Mouse (Mus musculus) ES-E14 (cell line): Measurements from ENCODE around the gene Tubgcp6.

Experiments used
- CHD2 ChIP-seq: IDR thresholded peaks from 2 replicates; pipeline ENCODE4 v1.6.1; 2014; ENCODE audit warnings: mild to moderate bottlenecking, low read depth, low read length, inconsistent platforms
- HCFC1 ChIP-seq: IDR thresholded peaks from 2 replicates; pipeline ENCODE4 v1.6.1; 2012; ENCODE audit warnings: low read length, inconsistent platforms, borderline replicate concordance; ENCODE audit not compliant: insufficient read depth
- MAFK ChIP-seq: IDR thresholded peaks from 2 replicates; pipeline ENCODE4 v1.6.1; 2014; ENCODE audit warnings: mild to moderate bottlenecking, low read depth, low read length, inconsistent platforms; ENCODE audit not compliant: insufficient read depth
- ZC3H11A ChIP-seq: IDR thresholded peaks from 2 replicates; pipeline ENCODE4 v1.6.1; 2012; ENCODE audit warnings: low read depth, mild to moderate bottlenecking, inconsistent platforms, low read length, borderline replicate concordance
- ZNF384 ChIP-seq: IDR thresholded peaks from 2 replicates; pipeline ENCODE4 v1.6.1; 2012; ENCODE audit warnings: low read depth, low read length, inconsistent platforms

DNA sequence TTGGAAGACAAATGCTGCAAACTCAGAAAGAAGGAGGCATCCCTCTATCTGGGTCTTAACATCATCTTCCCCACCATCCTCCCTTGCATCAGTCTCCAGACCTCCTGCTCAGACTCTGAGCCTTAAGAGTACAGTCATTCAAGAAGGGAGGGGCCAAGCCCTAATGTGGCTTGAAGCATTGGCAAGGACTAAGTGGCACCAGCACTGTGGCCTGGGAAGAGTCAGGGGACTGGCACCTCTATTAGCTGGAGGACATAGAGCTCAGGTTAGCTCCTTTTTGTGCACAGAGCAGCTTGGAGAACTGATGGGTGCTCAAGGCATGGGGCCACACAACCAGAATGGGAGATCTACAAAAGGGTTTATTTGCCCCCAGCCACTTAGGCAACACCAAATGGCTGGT is 7.3 kb upstream of the Tubgcp6 start:
- TF ChIP-seq CHD2 (no peak), HCFC1 (no peak), ZC3H11A (no peak), MAFK (no peak), ZNF384 (no peak)
